Mouse (Mus musculus): ENCODE measurements around the gene Tubb1. TPM values are rescaled to one million over a fixed set of nuclear protein-coding genes. Genes with fewer than 3 reads are reported as not detected.

The Tubb1 gene
- polyA plus RNA-seq (2012; fragmentation: generic; extraction: Trizol) = not detected

DNA sequence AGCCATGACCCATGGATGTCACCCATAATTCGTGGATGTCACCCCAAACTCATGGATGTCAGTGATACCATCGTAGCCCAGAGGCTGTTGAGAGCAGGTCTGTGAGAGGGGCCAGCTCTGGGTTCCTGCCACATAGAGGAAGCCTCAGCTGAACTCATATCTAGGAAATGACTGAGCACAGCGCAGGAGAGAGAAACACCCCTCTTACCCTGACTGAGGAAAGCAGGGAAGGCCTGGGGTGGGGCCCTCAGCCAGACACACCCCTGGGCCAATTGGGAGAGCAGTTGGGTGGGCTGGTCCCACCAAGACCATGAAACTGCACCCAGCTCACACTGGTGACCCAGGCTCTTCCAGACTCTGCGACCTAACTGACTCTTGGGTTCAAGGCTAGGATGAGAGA is at the start of gene Tubb1:
Tubb1 (plus strand) TSS at position 343 of the 400 bp plus-strand sequence.
- H3K79me2 ChIP-seq (ENCODE audit: control insufficient read depth, insufficient read depth) = no peaks in the 10 kb centered on the region
- H3ac ChIP-seq (ENCODE audit: control insufficient read depth, insufficient read length) = no peak within 1 kb of the TSS
- no peaks in the 10 kb centered on the region for H3K27me3 ChIP-seq (ENCODE audit: control insufficient read depth, insufficient read depth, insufficient read length)
- H3K36me3 ChIP-seq (ENCODE audit: control insufficient read depth, insufficient read depth) = no peaks in the 10 kb centered on the region
- H3K4me2 ChIP-seq (ENCODE audit: low read depth) = no peak within 1 kb of the TSS
- no peak for TF ChIP-seq POLR2A (IDR thresholded peaks at IDR 0.05; ENCODE audit: insufficient read length, low read depth)
- no peak for TF ChIP-seq CEBPB (IDR thresholded peaks at IDR 0.05; ENCODE audit: insufficient read depth, poor library complexity, severe bottlenecking)
- no peak for TF ChIP-seq SRF (IDR thresholded peaks at IDR 0.05; ENCODE audit: control insufficient read depth, insufficient read length, low read depth)
- no peak for TF ChIP-seq POLR2AphosphoS2 (IDR thresholded peaks at IDR 0.05; ENCODE audit: insufficient read length, low read depth)
- no peak for TF ChIP-seq E2F4 (IDR thresholded peaks at IDR 0.05; ENCODE audit: insufficient read depth)
- no peak for TF ChIP-seq MAX (IDR thresholded peaks at IDR 0.05; ENCODE audit: low read depth)
- no peak for TF ChIP-seq TCF3 (IDR thresholded peaks at IDR 0.05; ENCODE audit: insufficient read length, low read depth)
- TF ChIP-seq REST (IDR thresholded peaks at IDR 0.05; ENCODE audit: insufficient read depth, insufficient read length) = no peak
- TF ChIP-seq USF1 (IDR thresholded peaks at IDR 0.05; ENCODE audit: low read depth) = no peak
- TF ChIP-seq MYOD1 (IDR thresholded peaks at IDR 0.05; ENCODE audit: control insufficient read depth in 1 of 3, insufficient read length in 2 of 3, low read depth in 2 of 3) = no peak
- TF ChIP-seq MYOG (IDR thresholded peaks at IDR 0.05; ENCODE audit: control insufficient read depth in 1 of 3, insufficient read depth in 1 of 3, insufficient read length in 2 of 3, low read depth in 2 of 3) = no peak
- no peak for TF ChIP-seq TCF12 (IDR thresholded peaks at IDR 0.05; ENCODE audit: insufficient read depth, poor library complexity, severe bottlenecking)
- H3K4me3 ChIP-seq = no peak within 1 kb of the TSS

- H3K4me2 ChIP-seq (ENCODE audit: low read depth) = no peak overlapping the region
- no peak overlapping the region for H3ac ChIP-seq (ENCODE audit: control insufficient read depth, insufficient read length)
- no peaks in the 10 kb centered on the region for H3K79me2 ChIP-seq (ENCODE audit: control insufficient read depth, insufficient read depth)
- no peaks in the 10 kb centered on the region for H3K27me3 ChIP-seq (ENCODE audit: control insufficient read depth, insufficient read depth, insufficient read length)
- no peak overlapping the region for H3K4me3 ChIP-seq
- H3K36me3 ChIP-seq (ENCODE audit: control insufficient read depth, insufficient read depth) = no peaks in the 10 kb centered on the region
- no peak for TF ChIP-seq MYOG (IDR thresholded peaks at IDR 0.05; ENCODE audit: control insufficient read depth in 1 of 3, insufficient read depth in 1 of 3, insufficient read length in 2 of 3, low read depth in 2 of 3)
- TF ChIP-seq MAX (IDR thresholded peaks at IDR 0.05; ENCODE audit: low read depth) = no peak
- TF ChIP-seq TCF12 (IDR thresholded peaks at IDR 0.05; ENCODE audit: insufficient read depth, poor library complexity, severe bottlenecking) = no peak
- no peak for TF ChIP-seq POLR2AphosphoS2 (IDR thresholded peaks at IDR 0.05; ENCODE audit: insufficient read length, low read depth)
- TF ChIP-seq SRF (IDR thresholded peaks at IDR 0.05; ENCODE audit: control insufficient read depth, insufficient read length, low read depth) = no peak
- TF ChIP-seq POLR2A (IDR thresholded peaks at IDR 0.05; ENCODE audit: insufficient read length, low read depth) = no peak
- TF ChIP-seq CEBPB (IDR thresholded peaks at IDR 0.05; ENCODE audit: insufficient read depth, poor library complexity, severe bottlenecking) = no peak
- TF ChIP-seq E2F4 (IDR thresholded peaks at IDR 0.05; ENCODE audit: insufficient read depth) = no peak
- no peak for TF ChIP-seq MYOD1 (IDR thresholded peaks at IDR 0.05; ENCODE audit: control insufficient read depth in 1 of 3, insufficient read length in 2 of 3, low read depth in 2 of 3)
- TF ChIP-seq TCF3 (IDR thresholded peaks at IDR 0.05; ENCODE audit: insufficient read length, low read depth) = no peak
- no peak for TF ChIP-seq REST (IDR thresholded peaks at IDR 0.05; ENCODE audit: insufficient read depth, insufficient read length)
- TF ChIP-seq USF1 (IDR thresholded peaks at IDR 0.05; ENCODE audit: low read depth) = no peak
Observed at GRCm38 (mm10) chr2:174410222-174410621, 40.3 kb upstream of the Tubb1 start.

GRCm38 (mm10) chr2:174413127-174413526 is 37.4 kb upstream of the Tubb1 start:
- no peak for TF ChIP-seq POLR2AphosphoS2 (IDR thresholded peaks at IDR 0.05; ENCODE audit: insufficient read length, low read depth)
- no peak for TF ChIP-seq MAX (IDR thresholded peaks at IDR 0.05; ENCODE audit: low read depth)
- no peak for TF ChIP-seq TCF12 (IDR thresholded peaks at IDR 0.05; ENCODE audit: insufficient read depth, poor library complexity, severe bottlenecking)
- TF ChIP-seq MYOG (IDR thresholded peaks at IDR 0.05; ENCODE audit: control insufficient read depth in 1 of 3, insufficient read depth in 1 of 3, insufficient read length in 2 of 3, low read depth in 2 of 3) = no peak
- no peak for TF ChIP-seq TCF3 (IDR thresholded peaks at IDR 0.05; ENCODE audit: insufficient read length, low read depth)
- peaks cover 10% of the 10 kb centered on the region for H3K79me2 ChIP-seq (ENCODE audit: control insufficient read depth, insufficient read depth)
- no peaks in the 10 kb centered on the region for H3K27me3 ChIP-seq (ENCODE audit: control insufficient read depth, insufficient read depth, insufficient read length)
- H3ac ChIP-seq (ENCODE audit: control insufficient read depth, insufficient read length) = no peak overlapping the region
- no peaks in the 10 kb centered on the region for H3K36me3 ChIP-seq (ENCODE audit: control insufficient read depth, insufficient read depth)
- no peak overlapping the region for H3K4me3 ChIP-seq
- no peak overlapping the region for H3K4me2 ChIP-seq (ENCODE audit: low read depth)

DNA sequence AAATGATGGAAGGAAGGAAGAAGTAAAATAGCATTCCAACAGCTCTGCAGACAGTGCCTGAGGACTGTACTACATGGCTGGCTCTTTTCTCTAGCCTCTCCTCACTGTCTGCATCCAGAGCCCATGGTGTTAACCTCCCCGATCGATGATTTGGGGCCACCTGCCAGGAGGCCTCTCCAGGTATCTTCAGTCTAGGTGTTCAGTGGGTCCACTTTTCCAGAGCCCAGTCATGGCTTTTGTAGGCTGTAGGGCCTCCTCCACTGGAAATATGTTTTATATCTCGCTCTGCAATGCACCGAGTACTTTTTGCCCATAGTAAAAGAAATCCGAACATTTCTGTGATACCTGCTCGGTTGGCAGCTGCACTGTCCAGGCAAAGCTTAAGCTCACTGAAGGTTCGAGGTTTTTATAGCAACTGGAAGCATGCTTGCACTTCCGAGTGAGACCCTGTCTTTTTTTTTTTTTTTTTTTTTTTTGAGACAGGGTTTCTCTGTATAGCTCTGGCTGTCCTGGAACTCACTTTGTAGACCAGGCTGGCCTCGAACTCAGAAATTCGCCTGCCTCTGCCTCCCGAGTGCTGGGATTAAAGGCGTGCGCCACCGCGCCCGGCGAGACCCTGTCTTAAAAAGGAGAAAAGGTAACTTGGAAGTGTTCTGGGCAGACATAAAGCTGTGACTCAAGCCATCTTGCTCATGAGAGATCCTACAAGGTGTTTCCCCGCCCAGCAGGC is 35.3 kb upstream of the Tubb1 start:
- Histone ChIP-seq H3K4me2 (ENCODE audit: low read depth) (no peak overlapping the region), H3K79me2 (ENCODE audit: control insufficient read depth, insufficient read depth) (peaks cover 10% of the 10 kb centered on the region), H3K4me3 (peak overlapping the region; percentile 72), H3ac (ENCODE audit: control insufficient read depth, insufficient read length) (no peak overlapping the region), H3K36me3 (ENCODE audit: control insufficient read depth, insufficient read depth) (no peaks in the 10 kb centered on the region), H3K27me3 (ENCODE audit: control insufficient read depth, insufficient read depth, insufficient read length) (no peaks in the 10 kb centered on the region)
- TF ChIP-seq MAX (IDR thresholded peaks at IDR 0.05; ENCODE audit: low read depth) (no peak), REST (IDR thresholded peaks at IDR 0.05; ENCODE audit: insufficient read depth, insufficient read length) (no peak), CEBPB (IDR thresholded peaks at IDR 0.05; ENCODE audit: insufficient read depth, poor library complexity, severe bottlenecking) (no peak), SRF (IDR thresholded peaks at IDR 0.05; ENCODE audit: control insufficient read depth, insufficient read length, low read depth) (no peak), MYOD1 (IDR thresholded peaks at IDR 0.05; ENCODE audit: control insufficient read depth in 1 of 3, insufficient read length in 2 of 3, low read depth in 2 of 3) (no peak), TCF12 (IDR thresholded peaks at IDR 0.05; ENCODE audit: insufficient read depth, poor library complexity, severe bottlenecking) (no peak), POLR2AphosphoS2 (IDR thresholded peaks at IDR 0.05; ENCODE audit: insufficient read length, low read depth) (no peak), E2F4 (IDR thresholded peaks at IDR 0.05; ENCODE audit: insufficient read depth) (no peak), MYOG (IDR thresholded peaks at IDR 0.05; ENCODE audit: control insufficient read depth in 1 of 3, insufficient read depth in 1 of 3, insufficient read length in 2 of 3, low read depth in 2 of 3) (no peak), TCF3 (IDR thresholded peaks at IDR 0.05; ENCODE audit: insufficient read length, low read depth) (no peak), USF1 (IDR thresholded peaks at IDR 0.05; ENCODE audit: low read depth) (no peak), POLR2A (IDR thresholded peaks at IDR 0.05; ENCODE audit: insufficient read length, low read depth) (no peak)

Data from myocyte (in vitro differentiated cells).